Mouse (Mus musculus) liver, postnatal 0 days (tissue): ENCODE measurements around the gene Olfr117. TPM values are rescaled to one million over a fixed set of nuclear protein-coding genes. Genes with fewer than 3 reads are reported as not detected.
"Not testable (repeated sequence)": the region's sequence is repeated elsewhere in the genome, so short reads cannot be mapped to it uniquely, and the experiment has no call there.

Experiments used
- ATAC-seq: fragments of 200-750 bp; cut with Nextera tagmentation; 2 replicates; pipeline ENCODE4 v1.8.0; 2017; ENCODE audit warnings: mild to moderate bottlenecking, moderate library complexity
- DNase-seq: peaks from one replicate; pipeline ENCODE4 v3.0.0-alpha.2; 2016
- H3K27ac ChIP-seq: fragments of 300-500 bp; sonication (generic); 2 replicates; pipeline ENCODE4 v1.5.1; 2014; ENCODE audit warnings: antibody characterized with exemption, moderate library complexity, mild to moderate bottlenecking, low read depth
- H3K27me3 ChIP-seq: fragments of 300-500 bp; sonication (generic); 2 replicates; pipeline ENCODE4 v1.6.1; 2014; ENCODE audit warnings: low read length, control low read depth, mixed read lengths; ENCODE audit not compliant: insufficient read depth
- H3K36me3 ChIP-seq: fragments of 300-500 bp; sonication (generic); replicated peaks from 2 replicates; pipeline ENCODE4 v1.6.1; 2014; ENCODE audit warnings: mild to moderate bottlenecking, control low read depth, low read length, moderate library complexity, mixed read lengths; ENCODE audit not compliant: insufficient read depth
- H3K4me1 ChIP-seq: fragments of 300-500 bp; sonication (generic); 2 replicates; pipeline ENCODE4 v1.6.1; 2014; ENCODE audit warnings: antibody characterized with exemption, mild to moderate bottlenecking, control low read depth; ENCODE audit not compliant: insufficient read depth
- H3K4me2 ChIP-seq: fragments of 300-500 bp; sonication (generic); 2 replicates; pipeline ENCODE4 v1.6.1; 2014; ENCODE audit warnings: low read depth, mild to moderate bottlenecking, low read length, moderate library complexity, mixed read lengths
- H3K4me3 ChIP-seq: fragments of 300-500 bp; sonication (generic); 2 replicates; pipeline ENCODE4 v1.5.1; 2014; ENCODE audit warnings: low read depth, low read length
- H3K9ac ChIP-seq: fragments of 300-500 bp; sonication (generic); replicated peaks from 2 replicates; pipeline ENCODE4 v1.6.1; 2014; ENCODE audit warnings: mild to moderate bottlenecking, moderate library complexity
- H3K9me3 ChIP-seq: fragments of 300-500 bp; sonication (generic); 2 replicates; pipeline ENCODE4 v1.6.1; 2016; ENCODE audit warnings: mild to moderate bottlenecking, control low read depth, low read length, mixed read lengths
- CTCF ChIP-seq: sonication (generic); IDR thresholded peaks from 2 replicates; pipeline ENCODE4 v1.5.1; 2016; ENCODE audit warnings: antibody characterized with exemption, low read depth
- EP300 ChIP-seq: IDR thresholded peaks from 2 replicates; pipeline ENCODE4 v1.6.1; 2016; ENCODE audit warnings: antibody characterized with exemption, low read depth, mild to moderate bottlenecking
- WGBS: fragments of 180-500 bp; shearing (Covaris S2); extraction: QIAGEN DNeasy Blood & Tissue Kit; methylation state at CpG from one replicate; pipeline ENCODE4 v1.1.7; 2014; ENCODE audit not compliant: insufficient replicate concordance; 5-methylcytosine and 5-hydroxymethylcytosine counted together
- polyA plus RNA-seq: library from polyadenylated mRNA; unstranded; fragments of >200 nt; fragmentation: Nextera tagmentation; extraction: Ambion mirVana; gene quantifications from 2 replicates; pipeline ENCODE4 v1.2.1, GENCODE M21; 2015

The Olfr117 gene
- polyA plus RNA-seq, result not detected in 2 replicates

- ATAC-seq, result no peak
- WGBS, result 43% methylated on average over 1 of the region's 1 CpGs
- Histone ChIP-seq H3K9me3 (no peaks in the 10 kb centered on the region), H3K27me3 (no peaks in the 10 kb centered on the region), H3K36me3 (no peaks in the 10 kb centered on the region), H3K27ac (no peak within 1 kb of the TSS), H3K4me3 (no peak within 1 kb of the TSS), H3K9ac (no peak within 1 kb of the TSS), H3K4me2 (no peak within 1 kb of the TSS), H3K4me1 (no peaks in the 10 kb centered on the region)
- TF ChIP-seq EP300, result no peak
- no peak for TF ChIP-seq CTCF
- no peak for DNase-seq
Measured at GRCm38 (mm10) chr17:37663682-37664081, at the start of gene Olfr117. Gene Olfr117 (minus strand): TSS chr17:37663782.

GRCm38 (mm10) chr17:37696264-37696663, 32.7 kb upstream of the Olfr117 start, which contains the start of gene Olfr119:
Gene Olfr119 (plus strand): TSS chr17:37696564.
- H3K9ac ChIP-seq, H3K4me1 ChIP-seq, ATAC-seq, H3K9me3 ChIP-seq, H3K36me3 ChIP-seq, H3K4me3 ChIP-seq, H3K27ac ChIP-seq, DNase-seq, H3K27me3 ChIP-seq, H3K4me2 ChIP-seq: not testable (repeated sequence)
- WGBS, result 68% methylated on average over 1 of the region's 1 CpGs

GRCm38 (mm10) chr17:37666688-37667087, 3.1 kb upstream of the Olfr117 start, which contains the start of gene Olfr118:
Gene Olfr118 (plus strand): TSS chr17:37666988.
- DNase-seq (no peak), ATAC-seq (no peak)
- TF ChIP-seq EP300, result no peak
- no peak for TF ChIP-seq CTCF
- 49% methylated on average over 2 of the region's 2 CpGs for WGBS
- no peaks in the 10 kb centered on the region for H3K9me3 ChIP-seq
- H3K27ac ChIP-seq, result no peak within 1 kb of the TSS
- no peaks in the 10 kb centered on the region for H3K4me1 ChIP-seq
- H3K4me2 ChIP-seq, result no peak within 1 kb of the TSS
- H3K36me3 ChIP-seq, result no peaks in the 10 kb centered on the region
- H3K9ac ChIP-seq, result no peak within 1 kb of the TSS
- H3K4me3 ChIP-seq, result no peak within 1 kb of the TSS
- H3K27me3 ChIP-seq, result no peaks in the 10 kb centered on the region

- Histone ChIP-seq H3K27me3 (no peaks in the 10 kb centered on the region), H3K4me1 (no peaks in the 10 kb centered on the region), H3K9me3 (no peaks in the 10 kb centered on the region), H3K9ac (no peak within 1 kb of the TSS), H3K4me3 (no peak within 1 kb of the TSS), H3K36me3 (no peaks in the 10 kb centered on the region), H3K4me2 (no peak within 1 kb of the TSS), H3K27ac (no peak within 1 kb of the TSS)
- DNase-seq, result no peak
- ATAC-seq, result no peak
- WGBS, result 79% methylated on average over 2 of the region's 2 CpGs
- TF ChIP-seq EP300 (no peak), CTCF (no peak)
Measured at GRCm38 (mm10) chr17:37627009-37627408, 36.6 kb downstream of the Olfr117 start, which contains the start of the genes Olfr115 and Olfr116. Gene Olfr115 (minus strand): TSS chr17:37627109. Gene Olfr116 (minus strand): TSS chr17:37627199.

Other genes with a start within 250 kb of the Olfr117 start
- gene Olfr108, start 218.3 kb downstream of the Olfr117 start, polyA plus RNA-seq, result not detected in 2 replicates
- not detected in 2 replicates for gene Olfr109, start 204.9 kb downstream of the Olfr117 start, polyA plus RNA-seq
- not detected in 2 replicates for gene H2-M2, start 180.2 kb downstream of the Olfr117 start, polyA plus RNA-seq
- not detected in 2 replicates for gene Olfr110, start 171.3 kb downstream of the Olfr117 start, polyA plus RNA-seq
- gene Olfr111, start 155.8 kb downstream of the Olfr117 start, polyA plus RNA-seq, result not detected in 2 replicates
- not detected in 2 replicates for gene Olfr112, start 94.3 kb downstream of the Olfr117 start, polyA plus RNA-seq
- not detected in 2 replicates for gene Olfr113, start 86.1 kb downstream of the Olfr117 start, polyA plus RNA-seq
- not detected in 2 replicates for gene Olfr114, start 71.0 kb downstream of the Olfr117 start, polyA plus RNA-seq
- gene Olfr115, start 36.7 kb downstream of the Olfr117 start, polyA plus RNA-seq, result not detected in 2 replicates
- gene Olfr116, start 36.6 kb downstream of the Olfr117 start, polyA plus RNA-seq, result not detected in 2 replicates
- not detected in 2 replicates for gene Olfr118, start 3.2 kb upstream of the Olfr117 start, polyA plus RNA-seq
- not detected in 2 replicates for gene Olfr119, start 32.8 kb upstream of the Olfr117 start, polyA plus RNA-seq
- gene Olfr120, start 58.0 kb upstream of the Olfr117 start, polyA plus RNA-seq, result not detected in 2 replicates
- not detected in 2 replicates for gene Olfr121, start 85.1 kb upstream of the Olfr117 start, polyA plus RNA-seq
- not detected in 2 replicates for gene Olfr122, start 104.8 kb upstream of the Olfr117 start, polyA plus RNA-seq
- gene Olfr123, start 129.7 kb upstream of the Olfr117 start, polyA plus RNA-seq, result not detected in 2 replicates
- not detected in 2 replicates for gene Olfr124, start 136.1 kb upstream of the Olfr117 start, polyA plus RNA-seq
- not detected in 2 replicates for gene Olfr125, start 169.2 kb upstream of the Olfr117 start, polyA plus RNA-seq
- gene Olfr126, start 183.7 kb upstream of the Olfr117 start, polyA plus RNA-seq, result not detected in 2 replicates
- gene Olfr127, start 236.7 kb upstream of the Olfr117 start, polyA plus RNA-seq, result not detected in 2 replicates